Mouse (Mus musculus) small intestine, adult 2 months (tissue): ENCODE results near the gene Tmem253. TPM values are rescaled to one million over a fixed set of nuclear protein-coding genes. Genes with fewer than 3 reads are reported as not detected.

Source experiments
- H3K27ac ChIP-seq: fragments of 200-500 bp; 2 replicates; pipeline ENCODE4 v1.5.1; 2012; ENCODE audit warnings: low read depth, low read length, control low read depth, inconsistent platforms; ENCODE audit not compliant: insufficient read depth
- H3K27me3 ChIP-seq: fragments of 200-500 bp; 2 replicates; pipeline ENCODE4 v1.6.1; 2012; ENCODE audit warnings: mild to moderate bottlenecking, moderate library complexity, low read length, inconsistent platforms; ENCODE audit not compliant: control insufficient read depth, insufficient read depth
- H3K36me3 ChIP-seq: fragments of 200-500 bp; 2 replicates; pipeline ENCODE4 v1.6.1; 2012; ENCODE audit warnings: mild to moderate bottlenecking, low read length, control low read depth, inconsistent platforms; ENCODE audit not compliant: control insufficient read depth, insufficient read depth
- H3K4me1 ChIP-seq: fragments of 200-500 bp; 2 replicates; pipeline ENCODE4 v1.6.1; 2012; ENCODE audit warnings: low read length, inconsistent platforms, mixed read lengths; ENCODE audit not compliant: control insufficient read depth, insufficient read depth, insufficient read length
- H3K4me3 ChIP-seq: fragments of 200-500 bp; 2 replicates; pipeline ENCODE4 v1.5.1; 2012; ENCODE audit warnings: low read depth, mild to moderate bottlenecking, control low read depth, inconsistent platforms, low read length, moderate library complexity
- CTCF ChIP-seq: fragments of 200-500 bp; IDR thresholded peaks from 2 replicates; pipeline ENCODE4 v1.5.1; 2012; ENCODE audit warnings: low read depth, mild to moderate bottlenecking, control low read depth, inconsistent platforms, low read length, moderate library complexity, mixed read lengths; ENCODE audit not compliant: insufficient replicate concordance, insufficient read length; ENCODE audit errors: extremely low read depth
- POLR2A ChIP-seq: fragments of 200-500 bp; IDR thresholded peaks from 2 replicates; pipeline ENCODE4 v1.6.1; 2012; ENCODE audit warnings: low read depth, mild to moderate bottlenecking, control low read depth, inconsistent platforms, low read length, moderate library complexity
- WGBS: fragments of 180-500 bp; shearing (Covaris S2); methylation state at CpG from one replicate; pipeline ENCODE4 v1.1.7; 2018; 5-methylcytosine and 5-hydroxymethylcytosine counted together
- polyA plus RNA-seq: library from polyadenylated mRNA; depleted of rRNA; stranded (reverse); fragments of >200 nt; gene quantifications from 2 replicates; pipeline ENCODE4 v1.2.3, GENCODE M21; 2012

Gene Tmem253
- polyA plus RNA-seq, 1 experiment: 91.5 TPM

DNA sequence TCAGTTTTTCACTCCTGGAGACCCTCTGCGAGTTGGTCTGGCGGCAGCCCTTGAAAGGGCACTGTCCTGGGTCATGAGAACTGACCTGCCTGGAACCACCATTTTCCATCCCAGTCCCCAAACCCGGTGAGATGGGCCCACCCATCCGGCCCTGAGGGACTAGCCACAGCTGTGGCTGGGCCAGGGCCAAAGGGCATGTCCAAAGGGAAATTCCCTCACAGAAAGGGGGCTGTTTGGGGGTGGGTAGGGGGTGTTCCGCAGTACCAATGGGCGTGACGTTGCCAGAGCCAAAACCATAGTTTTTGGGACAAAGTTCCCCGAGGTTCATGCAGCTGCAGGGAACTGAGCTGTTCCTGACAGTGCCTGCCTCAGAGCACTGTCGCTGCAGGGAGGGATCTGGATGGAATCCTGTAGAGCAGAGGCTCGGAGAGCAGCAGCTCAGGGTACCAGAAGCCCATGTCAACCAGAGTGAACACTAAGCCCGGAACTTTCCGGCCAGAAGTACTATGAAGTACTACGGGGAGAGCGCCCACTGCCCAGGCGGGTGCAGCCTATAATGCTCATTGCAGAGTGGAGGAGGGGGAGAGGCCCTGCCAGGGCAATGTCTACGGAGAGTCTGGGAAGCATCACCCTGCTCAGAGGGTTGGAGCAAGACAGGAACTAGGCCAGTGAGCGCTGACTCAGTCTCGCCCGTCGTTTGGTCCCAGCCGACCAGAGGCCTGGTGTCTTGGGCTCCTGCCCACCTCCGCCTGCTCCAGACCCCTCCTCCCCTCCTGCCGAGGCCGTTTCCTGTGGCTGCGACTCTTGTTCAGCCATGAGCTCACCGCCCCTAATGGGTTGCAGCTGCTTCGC is 29.9 kb upstream of the Tmem253 start:
- H3K36me3 ChIP-seq: no peaks in the 10 kb centered on the region
- H3K27me3 ChIP-seq: 0 out of 2 replicates have a peak, but pooled peaks cover 8% of the 10 kb centered on the region
- H3K4me3 ChIP-seq: peak overlapping the region; percentile 82
- WGBS: 33% methylated on average over 27 of the region's 27 CpGs
- H3K4me1 ChIP-seq: peaks cover 5% of the 10 kb centered on the region
- TF ChIP-seq CTCF: no peak
- TF ChIP-seq POLR2A: 0 out of 2 replicates have a peak, but pooled peaks have one; percentile 9
- H3K27ac ChIP-seq: peak overlapping the region; percentile 68

- WGBS: 60% methylated on average over 7 of the region's 7 CpGs
Observed at GRCm38 (mm10) chr14:51986153-51986505, 29.3 kb upstream of the Tmem253 start.

GRCm38 (mm10) chr14:51987177-51987576 is 28.3 kb upstream of the Tmem253 start:
- no peak overlapping the region for H3K27ac ChIP-seq
- peaks cover 5% of the 10 kb centered on the region for H3K4me1 ChIP-seq
- WGBS: 35% methylated on average over 6 of the region's 6 CpGs
- 0 out of 2 replicates have a peak, but pooled peaks cover 8% of the 10 kb centered on the region for H3K27me3 ChIP-seq
- H3K4me3 ChIP-seq: no peak overlapping the region
- H3K36me3 ChIP-seq: no peaks in the 10 kb centered on the region
- TF ChIP-seq POLR2A: no peak
- no peak for TF ChIP-seq CTCF

More at GRCm38 (mm10) chr14:51986153-51986505, 29.3 kb upstream of the Tmem253 start:
- H3K36me3 ChIP-seq: no peaks in the 10 kb centered on the region
- TF ChIP-seq CTCF: no peak
- no peak for TF ChIP-seq POLR2A
- H3K27me3 ChIP-seq: 0 out of 2 replicates have a peak, but pooled peaks cover 8% of the 10 kb centered on the region
- peak overlapping the region; percentile 53 for H3K27ac ChIP-seq
- H3K4me1 ChIP-seq: peaks cover 5% of the 10 kb centered on the region
- peak overlapping the region; percentile 82 for H3K4me3 ChIP-seq

DNA sequence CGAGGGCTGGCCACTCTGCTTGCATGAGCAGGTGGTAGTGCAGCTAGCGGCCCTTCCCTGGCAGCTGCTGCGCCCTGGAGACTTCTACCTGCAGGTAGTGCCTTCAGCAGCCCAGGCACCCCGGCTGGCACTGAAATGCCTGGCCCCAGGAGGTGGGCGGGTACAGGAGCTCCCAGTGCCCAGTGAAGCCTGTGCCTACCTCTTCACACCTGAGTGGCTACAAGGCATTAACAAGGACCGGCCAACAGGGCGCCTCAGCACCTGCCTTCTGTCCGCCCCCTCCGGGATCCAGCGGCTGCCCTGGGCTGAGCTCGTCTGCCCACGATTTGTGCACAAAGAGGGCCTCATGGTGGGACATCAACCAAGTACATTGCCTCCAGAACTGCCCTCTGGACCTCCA is 26.7 kb upstream of the Tmem253 start:
- peaks cover 5% of the 10 kb centered on the region for H3K4me1 ChIP-seq
- TF ChIP-seq POLR2A: no peak
- no peak for TF ChIP-seq CTCF
- no peak overlapping the region for H3K27ac ChIP-seq
- WGBS: 85% methylated on average over 12 of the region's 12 CpGs
- 0 out of 2 replicates have a peak, but pooled peaks cover 8% of the 10 kb centered on the region for H3K27me3 ChIP-seq
- no peaks in the 10 kb centered on the region for H3K36me3 ChIP-seq
- H3K4me3 ChIP-seq: no peak overlapping the region

- Histone ChIP-seq H3K4me1 (no peaks in the 10 kb centered on the region; the same call in 1 of the 2 replicates), H3K27ac (no peak overlapping the region), H3K36me3 (no peaks in the 10 kb centered on the region), H3K27me3 (0 out of 2 replicates have a peak, but pooled peaks cover 4% of the 10 kb centered on the region), H3K4me3 (no peak overlapping the region)
- WGBS: 81% methylated on average over 12 of the region's 12 CpGs
- no peak for TF ChIP-seq CTCF
- no peak for TF ChIP-seq POLR2A
Observed at GRCm38 (mm10) chr14:51989461-51989970, 25.9 kb upstream of the Tmem253 start.

DNA sequence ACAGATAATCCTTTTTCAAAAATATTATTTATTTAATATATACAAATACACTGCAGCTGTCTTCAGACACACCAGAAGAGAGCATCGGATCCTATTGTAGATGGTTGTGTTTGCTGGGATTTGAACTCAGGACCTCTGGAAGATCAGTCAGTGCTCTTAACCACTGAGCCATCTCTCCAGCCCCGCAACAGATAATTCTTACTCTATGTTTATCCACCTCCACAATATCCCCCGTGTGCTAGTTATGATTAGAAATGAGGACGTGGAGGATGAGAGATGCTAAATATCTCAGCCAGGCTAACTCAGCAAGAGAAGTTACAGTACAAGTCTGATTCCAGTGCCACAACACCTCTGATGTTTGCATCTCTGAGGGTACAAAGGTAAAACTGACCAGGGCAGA is 21.0 kb upstream of the Tmem253 start:
- Histone ChIP-seq H3K27me3 (no peaks in the 10 kb centered on the region), H3K4me3 (no peak overlapping the region), H3K4me1 (no peaks in the 10 kb centered on the region), H3K36me3 (no peaks in the 10 kb centered on the region), H3K27ac (no peak overlapping the region)
- TF ChIP-seq POLR2A (no peak), CTCF (no peak)
- 88% methylated on average over 4 of the region's 4 CpGs for WGBS

- Histone ChIP-seq H3K4me3 (no peak overlapping the region), H3K27ac (no peak overlapping the region), H3K27me3 (no peaks in the 10 kb centered on the region), H3K4me1 (no peaks in the 10 kb centered on the region), H3K36me3 (no peaks in the 10 kb centered on the region)
- TF ChIP-seq CTCF: no peak
- no peak for TF ChIP-seq POLR2A
- WGBS: 54% methylated on average over 12 of the region's 12 CpGs
Observed at GRCm38 (mm10) chr14:51995219-51995871, 20.1 kb upstream of the Tmem253 start.
